Mouse (Mus musculus) heart, embryonic 13.5 days (tissue): ENCODE data around the gene Tmed10. TPM values are rescaled to one million over a fixed set of nuclear protein-coding genes. Genes with fewer than 3 reads are reported as not detected.

ENCODE experiments used
- ATAC-seq: fragments of 200-750 bp; cut with Nextera tagmentation; 2 replicates; pipeline ENCODE4 v1.8.0; 2017; ENCODE audit warnings: moderate TSS enrichment; ENCODE audit not compliant: insufficient number of reproducible peaks, low FRiP score, low TSS enrichment; ENCODE audit errors: extremely low read depth
- H3K27ac ChIP-seq: fragments of 300-500 bp; sonication (generic); replicated peaks from 2 replicates; pipeline ENCODE4 v1.5.1; 2015; ENCODE audit warnings: moderate library complexity, mild to moderate bottlenecking, inconsistent platforms
- H3K27me3 ChIP-seq: fragments of 300-500 bp; sonication (generic); replicated peaks from 2 replicates; pipeline ENCODE4 v1.6.1; 2015; ENCODE audit warnings: mild to moderate bottlenecking, inconsistent platforms
- H3K36me3 ChIP-seq: fragments of 300-500 bp; sonication (generic); 2 replicates; pipeline ENCODE4 v1.6.1; 2015; ENCODE audit warnings: mild to moderate bottlenecking, inconsistent platforms
- H3K4me1 ChIP-seq: fragments of 300-500 bp; sonication (generic); 2 replicates; pipeline ENCODE4 v1.6.1; 2015; ENCODE audit warnings: inconsistent platforms
- H3K4me2 ChIP-seq: fragments of 300-500 bp; sonication (generic); 2 replicates; pipeline ENCODE4 v1.6.1; 2015; ENCODE audit warnings: inconsistent platforms, mild to moderate bottlenecking, moderate library complexity
- H3K4me3 ChIP-seq: fragments of 300-500 bp; sonication (generic); 2 replicates; pipeline ENCODE4 v1.5.1; 2015; ENCODE audit warnings: moderate library complexity, mild to moderate bottlenecking, inconsistent platforms
- H3K9ac ChIP-seq: fragments of 300-500 bp; sonication (generic); 2 replicates; pipeline ENCODE4 v1.6.1; 2015; ENCODE audit warnings: inconsistent platforms, mild to moderate bottlenecking, moderate library complexity
- H3K9me3 ChIP-seq: fragments of 300-500 bp; sonication (generic); 2 replicates; pipeline ENCODE4 v1.6.1; 2016; ENCODE audit warnings: inconsistent platforms
- WGBS: fragments of 180-500 bp; shearing (Covaris S2); methylation state at CpG from one replicate; pipeline ENCODE4 v1.1.7; 2015; ENCODE audit warnings: mixed read lengths; 5-methylcytosine and 5-hydroxymethylcytosine counted together
- polyA plus RNA-seq: library from polyadenylated mRNA; unstranded; fragments of >200 nt; fragmentation: Nextera tagmentation; extraction: Ambion mirVana; gene quantifications from 2 replicates; pipeline ENCODE4 v1.2.1, GENCODE M21; 2015

Tmed10 gene
- polyA plus RNA-seq, 1 experiment from 2014 or later = 279 TPM

DNA sequence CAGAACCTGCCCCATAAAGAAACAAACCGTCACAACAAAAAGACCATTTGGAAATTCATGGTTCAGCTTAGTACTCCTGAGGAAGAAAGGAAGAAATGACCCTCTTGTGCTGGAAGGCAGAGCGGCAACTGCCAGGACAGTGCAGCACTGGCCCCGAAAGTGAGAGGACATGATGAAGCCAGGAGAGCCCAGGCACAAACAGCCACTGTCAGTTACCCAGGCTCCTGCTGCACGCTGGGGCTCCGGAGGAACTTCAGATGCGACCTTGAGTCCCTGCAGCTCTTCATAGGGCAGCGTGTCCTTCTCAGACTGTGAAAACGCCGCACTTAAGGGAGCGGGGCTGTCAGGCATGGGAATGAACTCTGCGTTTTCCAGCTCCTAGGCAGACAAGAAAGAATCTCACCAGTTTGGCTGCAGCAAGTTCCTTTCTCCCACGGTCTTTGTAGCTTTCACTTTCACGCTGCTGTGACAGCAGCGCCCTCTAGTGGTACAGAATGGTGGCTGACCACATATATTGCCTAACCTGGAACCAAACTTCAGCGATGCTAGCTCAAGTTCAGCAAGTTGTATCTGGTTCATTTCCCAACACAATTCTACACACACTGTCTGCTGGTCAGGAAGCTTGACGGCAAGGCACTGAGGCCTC is 69.3 kb downstream of the Tmed10 start:
- Histone ChIP-seq H3K36me3 (peaks cover 99% of the 10 kb centered on the region), H3K4me3 (peak overlapping the region; percentile 34), H3K4me2 (peak overlapping the region; percentile 59), H3K9ac (peak overlapping the region; percentile 76), H3K27ac (peak overlapping the region; percentile 68), H3K27me3 (no peaks in the 10 kb centered on the region), H3K9me3 (no peaks in the 10 kb centered on the region), H3K4me1 (peaks cover 10% of the 10 kb centered on the region)
- WGBS = 39% methylated on average over 16 of the region's 16 CpGs
- ATAC-seq = peak; percentile 46; the same call in 1 of the 2 replicates

DNA sequence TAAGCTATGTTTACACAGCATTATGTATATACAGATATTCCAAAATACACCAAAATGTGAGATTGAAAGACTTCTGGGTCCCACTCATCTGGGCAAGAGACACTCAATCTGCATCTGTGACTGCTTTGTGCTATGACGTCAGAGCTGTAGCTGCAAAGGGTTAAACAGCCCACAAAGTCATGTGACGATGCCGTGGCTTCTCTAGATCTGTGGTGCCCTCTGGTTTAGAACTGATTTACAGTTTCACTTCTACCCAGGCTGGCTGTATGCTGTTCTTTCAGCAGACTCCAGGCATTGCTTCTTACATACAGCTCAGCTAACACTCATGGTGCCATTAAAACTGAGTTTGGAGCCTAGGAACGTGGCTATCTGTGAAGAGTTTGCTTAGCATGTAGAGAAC is 69.9 kb downstream of the Tmed10 start:
- Histone ChIP-seq H3K27ac (no peak overlapping the region), H3K27me3 (no peaks in the 10 kb centered on the region), H3K4me2 (no peak overlapping the region), H3K4me1 (peaks cover 10% of the 10 kb centered on the region), H3K9me3 (no peaks in the 10 kb centered on the region), H3K4me3 (no peak overlapping the region), H3K36me3 (peaks cover 99% of the 10 kb centered on the region), H3K9ac (0 out of 2 replicates have a peak overlapping the region, but pooled peaks have one; percentile 76)
- no peak for ATAC-seq
- WGBS = 71% methylated on average over 4 of the region's 4 CpGs

DNA sequence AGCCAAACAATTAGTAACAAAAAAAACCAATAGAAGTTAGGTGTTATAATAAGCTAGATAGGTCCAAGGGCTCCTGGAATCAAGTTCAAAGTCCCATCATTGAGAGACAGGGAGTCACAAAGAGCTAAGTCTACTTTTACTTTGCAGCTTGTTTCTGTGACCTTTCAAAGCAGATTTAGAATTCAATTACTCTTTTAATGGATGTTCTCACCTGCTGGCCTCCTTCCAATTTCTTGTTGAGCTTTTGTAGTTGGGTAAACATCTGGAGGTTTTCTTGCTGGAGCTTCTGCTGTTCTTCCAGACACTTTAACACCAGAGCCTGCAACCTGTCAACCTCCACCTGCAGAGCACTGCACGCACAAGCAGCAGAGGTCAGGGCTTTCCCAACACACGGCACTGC is 71.4 kb downstream of the Tmed10 start:
- H3K27ac ChIP-seq = no peak overlapping the region
- peaks cover 9% of the 10 kb centered on the region for H3K4me1 ChIP-seq
- ATAC-seq = no peak
- no peak overlapping the region for H3K4me2 ChIP-seq
- H3K9ac ChIP-seq = no peak overlapping the region
- no peak overlapping the region for H3K4me3 ChIP-seq
- H3K36me3 ChIP-seq = peaks cover 98% of the 10 kb centered on the region
- H3K27me3 ChIP-seq = no peaks in the 10 kb centered on the region
- H3K9me3 ChIP-seq = no peaks in the 10 kb centered on the region
- WGBS = 64% methylated on average over 2 of the region's 2 CpGs

DNA sequence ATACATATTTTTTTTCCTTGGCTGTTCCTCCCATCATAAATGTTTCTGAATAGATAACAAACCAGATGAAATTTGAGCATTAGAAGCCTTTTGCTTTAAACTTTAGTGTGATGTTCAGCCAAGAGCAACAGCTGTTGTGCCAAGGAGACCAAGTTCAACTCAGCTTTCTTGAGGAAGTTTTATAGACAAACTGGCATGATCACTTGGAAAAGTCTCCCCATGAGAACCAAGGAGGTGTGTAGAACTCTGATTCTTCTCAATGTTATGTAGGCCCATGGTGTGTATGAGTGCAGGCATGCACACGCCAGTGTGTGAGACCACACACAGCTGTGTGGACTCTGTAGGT is 75.8 kb downstream of the Tmed10 start:
- Histone ChIP-seq H3K4me3 (no peak overlapping the region), H3K36me3 (peaks cover 54% of the 10 kb centered on the region), H3K27me3 (no peaks in the 10 kb centered on the region), H3K27ac (no peak overlapping the region), H3K9ac (no peak overlapping the region), H3K9me3 (peaks cover 12% of the 10 kb centered on the region), H3K4me1 (peaks cover 16% of the 10 kb centered on the region), H3K4me2 (no peak overlapping the region)
- no peak for ATAC-seq
- WGBS = 76% methylated on average over 1 of the region's 1 CpGs

DNA sequence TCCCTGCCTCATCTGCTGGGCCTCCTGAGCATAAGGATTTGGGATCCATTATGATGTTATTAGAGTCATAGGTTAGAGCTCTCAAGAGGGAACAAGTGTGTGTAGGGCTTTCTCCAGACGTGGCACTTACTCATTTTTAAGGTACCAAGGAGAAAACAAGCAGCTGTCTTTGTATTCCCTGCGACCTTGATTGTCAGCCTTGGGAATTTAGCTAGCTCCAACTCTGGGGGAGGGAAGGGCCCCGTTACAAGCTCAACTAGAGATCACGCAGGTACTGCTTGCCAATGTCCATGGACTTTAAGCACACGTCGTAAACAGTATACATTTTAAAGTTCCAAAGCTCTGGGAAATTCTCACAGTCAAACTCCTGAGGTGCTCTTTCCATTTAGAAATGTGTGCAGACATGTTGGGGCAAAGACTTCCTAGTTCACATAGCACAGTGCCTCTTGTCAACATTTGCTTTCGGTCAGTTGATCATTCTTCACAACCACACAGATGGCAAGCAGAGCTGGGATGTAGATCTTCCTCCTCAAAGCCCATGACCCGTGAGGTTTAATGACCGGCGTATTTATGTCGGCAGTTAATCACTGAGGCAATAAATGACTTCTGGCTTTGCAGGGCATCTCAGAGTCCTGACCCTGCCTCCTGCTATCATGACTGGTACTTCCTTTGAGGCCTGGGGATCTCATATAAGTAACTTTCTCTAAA is 76.4 kb downstream of the Tmed10 start:
- peaks cover 49% of the 10 kb centered on the region for H3K36me3 ChIP-seq
- H3K4me1 ChIP-seq = peaks cover 16% of the 10 kb centered on the region
- ATAC-seq = no peak
- 0 out of 2 replicates have a peak overlapping the region, but pooled peaks have one; percentile 24 for H3K27ac ChIP-seq
- no peaks in the 10 kb centered on the region for H3K27me3 ChIP-seq
- H3K9ac ChIP-seq = no peak overlapping the region
- 79% methylated on average over 11 of the region's 11 CpGs for WGBS
- no peak overlapping the region for H3K4me3 ChIP-seq
- no peak overlapping the region for H3K4me2 ChIP-seq
- H3K9me3 ChIP-seq = peaks cover 18% of the 10 kb centered on the region

DNA sequence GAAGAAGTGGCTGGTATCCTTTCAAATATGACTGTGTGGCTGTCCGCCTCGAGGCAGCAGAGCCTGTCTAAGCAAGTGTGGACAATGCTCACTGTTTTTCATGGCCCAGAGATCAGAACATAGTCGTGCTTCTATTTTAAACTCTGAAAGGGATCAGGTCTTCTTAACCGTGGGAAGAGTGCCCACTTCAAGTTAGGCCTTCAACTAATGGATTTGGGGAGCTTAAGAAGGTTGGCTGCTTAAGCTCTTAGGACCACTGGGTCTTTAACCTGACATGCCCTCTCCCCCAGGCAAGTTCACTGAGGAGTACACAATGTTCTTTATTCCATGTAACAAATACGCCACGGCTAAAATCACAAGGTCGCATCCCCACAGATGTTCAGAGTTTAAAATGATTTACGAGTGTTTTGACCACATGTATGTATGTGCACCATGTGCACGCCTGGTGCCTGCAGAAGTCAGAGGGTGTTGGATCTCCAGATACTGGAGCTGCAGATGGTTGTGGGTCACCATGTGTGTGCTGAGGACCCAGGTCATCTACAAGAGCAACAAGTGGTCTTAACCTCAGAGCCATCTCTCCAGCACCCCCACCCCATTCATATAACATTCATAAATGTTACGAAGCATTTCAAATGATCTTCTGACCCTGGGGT is 77.2 kb downstream of the Tmed10 start:
- 73% methylated on average over 10 of the region's 10 CpGs for WGBS
- H3K36me3 ChIP-seq = peaks cover 42% of the 10 kb centered on the region
- no peak overlapping the region for H3K4me2 ChIP-seq
- H3K4me3 ChIP-seq = no peak overlapping the region
- peaks cover 20% of the 10 kb centered on the region for H3K9me3 ChIP-seq
- no peak for ATAC-seq
- H3K27ac ChIP-seq = no peak overlapping the region
- no peaks in the 10 kb centered on the region for H3K27me3 ChIP-seq
- no peak overlapping the region for H3K9ac ChIP-seq
- peaks cover 18% of the 10 kb centered on the region for H3K4me1 ChIP-seq

DNA sequence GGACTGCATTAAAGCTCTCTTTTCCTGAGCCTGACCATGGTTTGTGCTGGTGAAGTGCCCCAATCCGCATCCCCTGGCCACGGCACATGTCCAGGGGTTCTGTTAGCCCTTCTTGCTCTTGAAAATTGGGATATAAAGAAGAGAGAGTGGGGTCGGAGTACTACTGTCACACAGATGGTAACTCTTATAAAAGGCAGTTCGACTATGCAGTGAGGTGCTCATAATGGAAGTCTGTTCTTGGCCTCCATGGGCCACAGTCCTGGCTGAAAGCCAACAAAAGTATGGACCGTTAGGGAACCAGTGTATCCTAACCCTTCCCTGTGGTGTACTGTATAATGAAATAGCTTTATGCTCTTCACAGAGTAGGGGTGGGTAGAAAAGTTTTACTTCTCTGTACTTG is 77.7 kb downstream of the Tmed10 start:
- ATAC-seq = no peak
- Histone ChIP-seq H3K4me3 (no peak overlapping the region), H3K9ac (no peak overlapping the region), H3K36me3 (peaks cover 37% of the 10 kb centered on the region), H3K4me2 (no peak overlapping the region), H3K9me3 (peaks cover 20% of the 10 kb centered on the region), H3K4me1 (peaks cover 23% of the 10 kb centered on the region), H3K27ac (no peak overlapping the region), H3K27me3 (no peaks in the 10 kb centered on the region)
- 71% methylated on average over 5 of the region's 5 CpGs for WGBS

DNA sequence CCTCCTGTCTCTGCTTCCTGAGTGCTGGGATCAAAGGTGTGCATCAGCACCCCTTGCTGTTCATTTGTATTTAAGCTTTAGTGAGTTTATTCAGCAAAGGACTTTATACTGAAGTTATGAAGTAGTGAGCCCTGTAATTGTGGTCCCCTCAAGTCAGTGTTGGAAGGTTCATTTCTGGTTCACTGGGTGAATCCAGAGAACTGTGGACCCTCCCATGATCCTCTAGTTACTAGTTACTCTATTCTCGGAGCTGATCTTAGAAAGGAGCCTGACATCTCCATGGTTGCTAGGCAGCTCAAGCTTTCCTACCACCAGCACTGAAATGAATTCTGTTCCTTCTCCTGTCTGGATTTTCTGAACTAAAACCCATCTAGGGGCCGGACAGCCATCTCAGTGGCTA is 79.1 kb downstream of the Tmed10 start:
- WGBS = 77% methylated on average over 2 of the region's 2 CpGs
- Histone ChIP-seq H3K36me3 (peaks cover 22% of the 10 kb centered on the region), H3K9me3 (peaks cover 20% of the 10 kb centered on the region)

DNA sequence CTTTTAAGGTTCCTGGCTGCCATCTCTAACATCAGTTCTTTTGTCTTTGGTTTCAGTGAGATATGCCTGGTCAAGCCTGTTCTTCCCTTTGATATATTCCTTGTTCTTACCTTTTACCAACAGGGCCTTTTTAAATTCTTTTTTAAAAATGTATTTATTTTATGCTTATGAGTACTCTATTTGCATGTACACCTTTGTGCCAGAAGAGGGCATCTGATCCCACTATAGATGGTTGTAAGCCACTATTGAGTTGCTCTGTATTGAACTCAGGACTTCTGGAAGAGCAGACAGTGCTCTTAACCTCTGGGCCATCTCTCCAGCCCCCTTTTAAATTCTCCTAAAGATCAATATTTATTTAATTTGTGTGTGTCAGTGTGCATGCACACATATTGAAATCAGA is 81.7 kb downstream of the Tmed10 start:
- no peak overlapping the region for H3K4me2 ChIP-seq
- no peaks in the 10 kb centered on the region for H3K36me3 ChIP-seq
- no peak overlapping the region for H3K9ac ChIP-seq
- H3K27me3 ChIP-seq = peaks cover 18% of the 10 kb centered on the region; the same call in 1 of the 2 replicates
- H3K27ac ChIP-seq = no peak overlapping the region
- H3K4me3 ChIP-seq = no peak overlapping the region
- ATAC-seq = no peak
- H3K9me3 ChIP-seq = peaks cover 20% of the 10 kb centered on the region
- H3K4me1 ChIP-seq = peaks cover 32% of the 10 kb centered on the region

More for the DNA sequence above, 79.1 kb downstream of the Tmed10 start:
- Histone ChIP-seq H3K27ac (no peak overlapping the region), H3K4me1 (peaks cover 24% of the 10 kb centered on the region), H3K27me3 (peaks cover 2% of the 10 kb centered on the region; the same call in 1 of the 2 replicates), H3K9ac (no peak overlapping the region), H3K4me2 (no peak overlapping the region), H3K4me3 (no peak overlapping the region)
- ATAC-seq = no peak

DNA sequence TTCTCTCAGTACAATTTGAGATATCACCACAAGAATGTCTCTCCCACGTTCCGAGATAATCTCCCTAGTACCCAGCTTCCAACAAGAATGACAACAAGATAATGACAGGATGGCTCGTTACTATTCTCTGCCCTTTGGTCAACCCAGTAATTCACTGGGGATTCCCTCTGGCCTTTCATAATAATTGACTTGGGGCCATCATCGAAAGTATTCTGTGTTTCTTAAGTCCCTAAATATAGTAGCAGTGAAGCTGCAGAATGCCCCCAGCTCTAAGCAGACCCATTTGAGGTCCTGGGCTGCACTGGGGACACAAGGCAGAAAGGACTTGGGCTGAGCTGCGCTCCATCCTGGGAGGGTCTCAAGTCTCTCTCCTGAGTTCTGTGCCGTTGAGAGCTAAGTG is 82.4 kb downstream of the Tmed10 start:
- Histone ChIP-seq H3K9me3 (peaks cover 20% of the 10 kb centered on the region), H3K27ac (no peak overlapping the region), H3K9ac (no peak overlapping the region), H3K4me2 (no peak overlapping the region), H3K4me3 (no peak overlapping the region), H3K36me3 (no peaks in the 10 kb centered on the region), H3K4me1 (peaks cover 33% of the 10 kb centered on the region), H3K27me3 (peaks cover 18% of the 10 kb centered on the region; the same call in 1 of the 2 replicates)
- WGBS = 45% methylated on average over 6 of the region's 6 CpGs
- no peak for ATAC-seq

DNA sequence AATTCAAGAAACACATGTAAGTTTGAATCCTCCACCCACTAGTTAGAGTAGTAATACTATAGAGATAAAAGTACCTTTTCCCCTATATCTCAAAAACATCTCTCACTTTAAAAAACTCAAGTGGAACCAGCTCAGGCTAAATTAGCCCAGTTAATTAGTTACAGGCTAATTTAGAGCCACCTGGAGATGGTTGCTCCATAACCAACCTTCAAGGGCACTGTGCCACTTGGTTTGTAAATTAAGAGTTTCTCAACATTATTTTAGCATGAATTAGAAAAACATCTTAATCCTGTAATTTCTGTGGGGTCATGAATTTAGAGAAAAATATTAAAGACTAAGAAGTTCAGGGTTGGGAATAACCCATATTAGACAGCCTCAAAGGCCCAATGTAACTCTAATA is 83.1 kb downstream of the Tmed10 start:
- no peak overlapping the region for H3K4me3 ChIP-seq
- H3K4me1 ChIP-seq = peaks cover 27% of the 10 kb centered on the region
- no peak overlapping the region for H3K27ac ChIP-seq
- H3K27me3 ChIP-seq = peaks cover 18% of the 10 kb centered on the region; the same call in 1 of the 2 replicates
- H3K9ac ChIP-seq = no peak overlapping the region
- no peaks in the 10 kb centered on the region for H3K36me3 ChIP-seq
- ATAC-seq = no peak
- peaks cover 20% of the 10 kb centered on the region for H3K9me3 ChIP-seq
- no peak overlapping the region for H3K4me2 ChIP-seq
